13 mouse cellular contexts compared by ENCODE assay signal in genomic region chr12:20230893-20231235, GRCm38 (mm10).
DNase-seq lines count a peak whose midpoint lies in the region; ATAC-seq and TF ChIP-seq lines count a peak whose summit lies in the region.
"Had no signal": no experiment of that assay in that cellular context is flagged by ENCODE, and none has a peak within 500 bp of the region (broad histone marks: within the 10 kb centered on the region; RNA-seq: fewer than 3 reads in every experiment).

No protein-coding gene starts in this region.

- peaks cover 78% of the 10 kb centered on the region for H3K9me3 ChIP-seq in intestine, postnatal 0 days (ENCODE audit: control insufficient read depth)
- H3K9me3 ChIP-seq in intestine, embryonic 15.5 days, result peaks cover 68% of the 10 kb centered on the region
- peaks cover 85% of the 10 kb centered on the region for H3K9me3 ChIP-seq in embryonic facial prominence, embryonic 10.5 days

- H3K27me3 ChIP-seq in intestine, postnatal 0 days (replicated peaks; ENCODE audit: control insufficient read depth, insufficient read depth, low read length), result no peaks in the 10 kb centered on the region
- 0 out of 2 replicates have a peak, but pooled peaks cover 3% of the 10 kb centered on the region for H3K27me3 ChIP-seq in intestine, embryonic 15.5 days (replicated peaks)
- H3K27me3 ChIP-seq in embryonic facial prominence, embryonic 10.5 days (replicated peaks; ENCODE audit: low read depth, poor library complexity, severe bottlenecking), result peaks cover 54% of the 10 kb centered on the region
- H3K27me3 ChIP-seq: liver, embryonic 15.5 days had no signal

- H3K9ac ChIP-seq in intestine, postnatal 0 days (ENCODE audit: low read depth, low read length), result no peak overlapping the region
- no peak overlapping the region for H3K9ac ChIP-seq in intestine, embryonic 15.5 days
- H3K9ac ChIP-seq: liver, embryonic 15.5 days had no signal

- H3K4me2 ChIP-seq in intestine, postnatal 0 days (replicated peaks; ENCODE audit: low read depth), result no peak overlapping the region
- H3K4me2 ChIP-seq in intestine, embryonic 15.5 days (replicated peaks), result no peak overlapping the region
- H3K4me2 ChIP-seq: liver, embryonic 15.5 days had no signal

- H3K4me3 ChIP-seq in intestine, postnatal 0 days (ENCODE audit: low read depth, low read length), result 0 out of 2 replicates have a peak overlapping the region, but pooled peaks have one; percentile 0
- no peak overlapping the region for H3K4me3 ChIP-seq in intestine, embryonic 15.5 days (replicated peaks)
- H3K4me3 ChIP-seq in embryonic facial prominence, embryonic 10.5 days, result no peak overlapping the region
- H3K4me3 ChIP-seq: erythroblast, embryonic 14.5 days; liver, embryonic 15.5 days had no signal

- TF ChIP-seq CTCF in intestine, postnatal 0 days (IDR thresholded peaks at IDR 0.05; ENCODE audit: low read depth), result no peak

- ATAC-seq in intestine, postnatal 0 days, result no peak
- ATAC-seq in intestine, embryonic 15.5 days, result no peak
- ATAC-seq in megakaryocyte progenitor cell, adult 5-6 weeks (replicated peaks; ENCODE audit: poor library complexity), result no peak

- DNase-seq in thymus, postnatal 4 days, result peak; percentile 4
- no peak for DNase-seq in thymus, adult 18-20 months
- peak; percentile 16 for DNase-seq in embryonic facial prominence, embryonic 10.5 days (ENCODE audit: low spot score)
- DNase-seq in testis, postnatal 14 days (ENCODE audit: low spot score), result peak; percentile 3
- no peak for DNase-seq in adrenal gland, adult 2 months
- DNase-seq: cerebellum, postnatal 14 days; heart, postnatal 14 days; right cerebral cortex, postnatal 25 days had no signal

- H3K4me1 ChIP-seq in intestine, postnatal 0 days (replicated peaks; ENCODE audit: control insufficient read depth, insufficient read depth, low read length), result no peaks in the 10 kb centered on the region
- no peaks in the 10 kb centered on the region for H3K4me1 ChIP-seq in intestine, embryonic 15.5 days (replicated peaks)
- H3K4me1 ChIP-seq in embryonic facial prominence, embryonic 10.5 days, result no peaks in the 10 kb centered on the region
- H3K4me1 ChIP-seq: liver, embryonic 15.5 days had no signal

- H3K36me3 ChIP-seq in intestine, postnatal 0 days (ENCODE audit: control insufficient read depth, insufficient read depth), result peaks cover 4% of the 10 kb centered on the region; the same call in 1 of the 2 replicates
- H3K36me3 ChIP-seq in intestine, embryonic 15.5 days, result peaks cover 22% of the 10 kb centered on the region
- peaks cover 73% of the 10 kb centered on the region for H3K36me3 ChIP-seq in embryonic facial prominence, embryonic 10.5 days (replicated peaks)

- no peak overlapping the region for H3K27ac ChIP-seq in intestine, postnatal 0 days (ENCODE audit: low read depth, low read length)
- H3K27ac ChIP-seq in intestine, embryonic 15.5 days, result no peak overlapping the region
- H3K27ac ChIP-seq in embryonic facial prominence, embryonic 10.5 days (replicated peaks), result no peak overlapping the region
- H3K27ac ChIP-seq: liver, embryonic 15.5 days had no signal

- 67% methylated on average over 8 of the region's 8 CpGs for WGBS in intestine, postnatal 0 days
- WGBS in intestine, embryonic 15.5 days, result 68% methylated on average over 8 of the region's 8 CpGs
- 68% methylated on average over 8 of the region's 8 CpGs for WGBS in embryonic facial prominence, embryonic 10.5 days

Comparison
In these comparisons a context has a peak if more than half of its experiments do, and no peak if none do; other contexts are left out.
1. DNase-seq: peak in thymus, postnatal 4 days (single experiment), embryonic facial prominence, embryonic 10.5 days (single experiment) and testis, postnatal 14 days (single experiment); none in thymus, adult 18-20 months (0 of 2) and adrenal gland, adult 2 months (single experiment).